Mouse (Mus musculus) megakaryocyte, embryonic 14.5 days (primary cell): ENCODE measurements around the gene Ifit1bl2.

ENCODE experiments used
- FLI1 ChIP-seq: IDR thresholded peaks from 2 replicates; pipeline ENCODE4 v1.6.1; 2012; ENCODE audit warnings: low read length, inconsistent platforms, mixed read lengths
- GATA1 ChIP-seq: IDR thresholded peaks from 3 replicates; pipeline ENCODE4 v1.6.1; 2012; ENCODE audit warnings: mixed read lengths, low read length, inconsistent platforms, borderline replicate concordance

GRCm38 (mm10) chr19:34655227-34655805, 14.8 kb upstream of the Ifit1bl2 start:
- TF ChIP-seq FLI1 = no peak
- TF ChIP-seq GATA1 = no peak
